Mouse (Mus musculus) T-helper 17 cell (primary cell): ENCODE data around the gene Syn3.

Experiments
- in situ Hi-C, 2 experiments: fragments of 300-600 bp; cut with MboI, MseI; formaldehyde crosslinking; loops; 1 replicate in 1 of 2; 2 replicates in 1 of 2; pipeline ENCODE4 v1.15.1; 2025; ENCODE audit warnings: high pct_unique_total_duplicates in 2 of 2

Gene Syn3

DNA sequence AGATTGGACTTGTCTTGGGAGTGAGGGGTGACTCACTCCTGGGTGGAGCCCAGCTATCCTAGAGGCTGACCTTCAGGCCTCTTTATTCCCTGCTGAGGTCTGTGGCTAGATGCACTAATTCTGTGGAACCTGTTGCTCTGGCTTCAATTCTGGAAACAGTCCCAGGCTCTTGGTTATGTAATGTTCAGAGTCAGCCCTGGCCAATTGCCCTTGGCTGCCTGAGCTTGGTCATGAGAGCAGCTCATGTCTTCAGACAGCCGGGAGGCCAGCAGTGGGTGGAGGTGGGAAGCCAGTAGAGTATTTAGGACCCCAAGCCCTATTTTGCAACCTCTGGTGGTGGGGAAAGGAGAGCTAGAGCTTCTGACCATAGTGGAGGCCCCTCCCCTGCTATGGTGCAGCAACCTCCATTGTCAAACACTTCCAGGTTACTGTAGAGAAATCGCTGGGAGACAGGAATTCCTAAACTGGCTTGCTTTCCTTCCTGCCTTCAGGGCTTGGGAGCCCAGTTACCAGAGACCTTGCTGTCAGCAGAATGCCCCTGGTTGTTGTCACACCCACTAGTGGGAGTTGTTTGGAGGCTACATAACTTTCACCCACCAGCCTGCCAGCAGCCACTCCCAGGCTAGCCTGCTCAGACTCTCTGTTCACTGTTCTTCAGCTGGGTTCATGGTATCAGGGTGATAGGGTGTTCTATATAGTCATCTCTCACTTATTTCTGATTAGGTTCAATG, 158.9 kb downstream of the Syn3 start:
- in situ Hi-C loops: no loop called here

DNA sequence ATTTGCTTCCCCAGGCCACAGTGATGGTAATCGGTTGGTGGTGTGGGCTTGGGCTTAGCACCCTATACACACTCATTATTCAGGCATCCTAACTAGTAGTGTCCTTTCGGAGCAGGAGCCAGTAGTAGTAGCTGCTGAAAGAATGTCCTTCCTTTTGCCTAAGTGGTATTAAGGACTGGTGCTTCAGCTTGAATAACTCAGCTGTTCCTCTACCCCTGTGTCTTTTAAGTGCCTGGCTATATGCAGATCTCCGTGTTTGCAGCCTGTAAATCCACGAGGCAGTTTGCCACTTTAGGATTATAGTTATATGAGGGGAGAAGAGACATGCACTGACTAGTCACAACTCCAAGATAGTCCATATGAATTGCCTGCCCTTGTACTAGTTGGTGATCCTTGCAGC, 159.6 kb downstream of the Syn3 start:
- in situ Hi-C loops: no loop called here

DNA sequence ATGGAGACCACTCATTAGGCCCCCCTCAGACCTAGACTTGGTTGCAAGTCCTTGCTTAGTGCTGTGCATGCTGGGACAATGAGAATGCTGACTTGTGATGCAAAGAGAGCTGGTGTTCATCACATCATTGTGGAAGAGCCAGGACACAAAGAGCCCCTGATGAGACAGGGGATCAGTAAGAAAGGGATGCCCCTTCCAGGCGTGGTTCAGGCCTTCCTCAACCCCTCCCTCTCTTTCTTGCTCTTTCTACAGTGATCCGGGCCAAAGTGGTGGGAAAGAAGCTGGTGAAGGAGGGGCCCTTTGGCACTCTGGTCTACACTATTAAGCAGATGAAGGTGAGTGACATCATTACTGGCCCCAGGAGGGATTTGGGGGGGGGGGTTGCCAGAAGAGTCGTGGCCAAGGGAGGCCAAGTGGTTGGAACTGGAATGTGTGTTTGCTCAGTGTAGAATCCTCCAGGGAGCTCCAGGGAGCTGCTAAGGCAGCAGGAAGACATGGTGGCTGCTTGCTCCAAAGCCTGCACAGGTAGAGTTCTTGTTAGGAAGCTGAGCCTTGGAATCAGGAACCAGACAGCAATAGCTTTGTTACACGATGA, 160.5 kb downstream of the Syn3 start:
- in situ Hi-C loops: no loop called here

DNA sequence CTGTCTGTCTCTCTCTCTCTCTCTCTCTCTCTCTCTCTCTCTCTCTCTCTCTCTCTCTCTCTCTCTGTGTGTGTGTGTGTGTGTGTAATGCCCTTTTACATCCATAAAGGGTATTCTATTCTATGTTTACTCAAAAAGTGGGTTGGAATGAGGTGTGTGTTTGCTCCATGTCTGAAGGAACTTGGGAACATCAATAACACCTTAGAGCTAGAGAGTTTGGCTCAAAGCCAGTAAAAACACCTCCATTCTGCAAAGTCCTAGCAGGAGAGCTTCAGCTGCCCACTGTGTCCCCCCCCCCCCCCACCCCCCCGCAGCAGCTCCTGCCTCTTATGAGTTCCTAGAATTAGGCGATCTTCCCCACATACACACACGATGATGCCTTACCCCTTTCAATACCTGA, 161.5 kb downstream of the Syn3 start:
- in situ Hi-C loops: no loop called here

DNA sequence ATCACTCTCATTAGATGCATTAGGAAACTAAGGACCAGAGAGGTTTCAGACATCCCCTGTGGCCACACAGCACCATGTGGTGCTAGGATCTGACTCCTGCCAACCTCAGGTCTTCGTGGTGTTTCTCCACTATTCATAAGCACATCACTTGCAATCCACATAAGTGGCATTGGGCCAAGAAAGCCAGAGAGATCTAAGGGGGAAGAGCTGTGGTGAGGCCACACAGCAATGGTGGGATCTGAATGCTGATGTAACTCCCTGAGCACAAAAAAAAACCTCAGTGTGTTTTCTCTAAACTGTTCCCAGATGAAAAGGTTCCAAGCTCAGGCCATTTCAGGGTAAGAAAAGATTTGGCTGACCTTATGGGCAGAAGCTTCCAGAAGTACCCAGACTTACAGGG, 162.2 kb downstream of the Syn3 start:
- in situ Hi-C loops: no loop called here

DNA sequence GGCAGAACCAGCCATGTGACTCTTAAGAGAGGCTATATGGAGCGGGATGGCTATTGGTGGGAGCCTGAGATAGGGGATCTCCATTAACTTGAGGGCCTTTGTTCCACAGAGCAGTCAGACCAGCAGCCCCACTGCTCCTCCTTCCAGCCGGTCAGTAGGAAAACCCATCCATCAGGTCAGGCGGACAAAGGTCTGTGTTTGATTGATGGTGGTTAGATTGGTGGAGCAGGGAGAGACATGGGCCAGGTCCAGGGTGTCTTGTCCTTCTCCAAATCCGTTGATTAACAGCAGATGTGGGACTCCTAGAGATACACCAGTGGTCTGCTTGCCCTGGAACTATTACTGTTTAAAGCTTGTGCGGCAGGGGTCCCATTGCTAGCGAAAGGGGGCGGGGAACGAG, 164.1 kb downstream of the Syn3 start:
- in situ Hi-C loops: no loop called here

DNA sequence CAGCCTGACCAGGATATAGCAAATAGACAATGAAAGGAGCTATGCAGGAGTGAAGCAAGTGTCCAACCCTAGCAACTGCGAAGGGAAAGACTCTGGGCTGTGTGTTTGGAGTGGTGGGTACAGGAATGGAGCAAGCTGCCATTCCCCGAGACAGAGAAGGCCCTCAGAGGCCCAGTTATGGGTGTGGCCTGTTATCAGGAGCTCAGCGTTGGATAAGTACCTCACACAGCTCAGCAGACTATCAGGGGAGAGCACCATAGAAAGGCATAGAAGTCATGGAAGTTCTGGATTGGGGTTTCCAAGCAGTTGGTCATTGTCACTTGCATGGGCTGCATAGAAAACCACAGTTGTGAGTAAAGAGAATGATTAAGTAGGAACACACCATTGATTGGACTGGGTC, 165.8 kb downstream of the Syn3 start:
- in situ Hi-C loops: no loop called here

DNA sequence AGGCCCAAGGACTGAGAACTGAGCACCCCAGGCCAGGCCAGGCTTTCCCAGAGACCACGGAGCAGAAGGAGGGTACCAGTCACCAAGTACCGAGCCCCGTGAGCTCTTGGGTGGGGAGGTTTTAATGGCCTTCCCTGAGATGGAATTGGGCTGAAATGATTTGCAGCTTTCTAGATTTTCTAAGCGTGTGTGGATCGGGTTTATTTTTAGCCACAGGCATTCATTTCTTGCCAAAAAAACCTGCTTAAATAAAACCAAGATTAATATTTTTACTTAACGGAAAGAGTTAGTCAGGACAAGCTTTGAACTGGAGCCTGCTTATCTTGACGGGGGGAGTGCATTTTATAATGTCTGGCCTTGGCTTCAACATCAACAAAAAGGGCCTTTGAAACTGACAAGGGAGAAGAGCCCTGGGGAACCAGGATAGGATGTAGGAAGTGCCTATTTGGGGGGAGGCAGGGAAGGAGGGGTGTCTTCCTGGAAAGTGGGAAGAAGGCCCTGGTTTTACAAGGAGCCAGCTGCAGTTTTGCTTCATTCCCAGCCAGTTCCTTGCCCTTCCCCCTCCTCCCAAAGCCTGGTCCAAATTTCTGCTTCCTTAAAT, 166.9 kb downstream of the Syn3 start:
- in situ Hi-C loops: no loop called here

DNA sequence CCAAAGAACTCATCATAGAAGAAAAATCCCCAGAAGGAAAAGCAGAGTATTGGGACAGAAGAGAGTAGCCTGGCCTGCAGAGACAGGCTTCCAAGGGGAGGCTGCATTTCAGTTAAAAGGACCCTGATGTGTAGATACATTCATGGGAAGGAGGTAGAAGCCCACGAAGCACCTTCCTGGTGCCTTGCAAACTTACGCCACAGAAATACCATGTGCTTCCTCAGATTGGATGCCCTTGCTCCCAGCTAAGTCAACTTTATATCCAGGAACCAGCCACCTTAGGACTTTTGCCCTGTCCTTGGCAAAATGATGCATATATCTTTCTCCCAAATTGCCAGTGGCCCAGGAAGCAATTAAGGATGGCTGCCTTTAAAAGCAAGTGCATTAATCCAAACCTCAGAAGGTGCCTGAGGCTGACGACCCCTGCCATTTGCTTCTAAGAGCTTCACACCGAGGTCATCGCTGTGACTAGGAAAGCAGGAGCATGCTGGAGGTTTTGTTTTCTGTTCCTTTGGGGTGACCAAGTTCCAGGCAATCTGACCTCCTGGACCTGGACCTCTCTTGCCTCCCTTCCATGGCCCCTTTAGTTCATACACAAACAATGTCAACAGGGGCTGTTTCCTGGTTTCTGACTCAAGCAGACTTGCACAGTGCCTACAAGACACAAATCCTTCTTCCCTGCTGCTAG, 167.6 kb downstream of the Syn3 start:
- in situ Hi-C loops: no loop called here

DNA sequence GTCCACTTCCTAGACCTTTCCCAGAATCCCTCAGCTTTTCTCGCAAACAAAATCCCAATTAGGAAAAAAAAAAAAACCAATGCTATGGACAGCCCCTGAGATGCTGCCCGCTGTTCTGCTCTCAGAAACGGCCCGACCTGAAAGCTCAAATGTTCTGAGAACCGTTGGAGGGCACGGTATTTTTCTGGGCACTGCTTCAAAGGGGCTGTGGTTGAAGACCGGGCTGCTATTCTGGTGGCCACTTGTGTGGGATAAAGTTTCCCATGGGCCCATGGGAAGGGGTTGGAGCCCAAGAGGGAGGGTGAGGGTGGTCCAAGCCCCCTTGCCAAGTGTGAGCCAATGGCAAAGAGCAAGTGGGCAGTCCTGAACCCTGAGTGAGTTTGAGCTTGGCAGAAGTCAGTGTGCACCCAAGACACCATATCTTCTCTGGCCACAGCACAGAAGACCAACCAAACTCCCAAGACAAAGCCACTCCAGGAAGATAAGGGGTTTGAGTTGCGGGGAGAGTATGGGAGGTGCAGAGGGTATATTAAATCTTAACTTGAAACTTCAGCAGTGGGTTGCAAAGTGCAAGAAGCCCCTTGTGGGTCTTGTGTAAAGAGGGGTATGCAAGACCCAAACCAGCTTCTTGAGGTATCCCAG, 169.3 kb downstream of the Syn3 start:
- in situ Hi-C loops: no loop called here

DNA sequence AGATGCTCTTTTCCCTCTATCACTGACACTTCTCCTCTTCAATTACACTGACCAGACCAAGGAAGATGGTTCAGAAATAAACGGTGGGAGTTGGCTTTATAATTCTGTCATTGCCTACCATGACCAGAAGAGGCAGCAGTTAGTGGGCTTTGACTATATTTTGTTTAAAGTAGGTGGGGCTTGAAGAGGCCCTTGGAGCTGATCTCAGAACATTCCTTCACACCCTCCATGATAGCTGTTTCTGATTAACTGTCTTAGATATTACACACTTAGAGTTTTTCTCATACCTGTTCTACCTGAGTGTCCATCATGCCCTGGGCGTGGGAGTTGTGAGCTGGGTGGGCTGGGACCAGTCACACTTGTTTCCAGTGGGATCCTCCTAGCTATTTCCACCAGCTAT, 170.0 kb downstream of the Syn3 start:
- in situ Hi-C loops: no loop called here

DNA sequence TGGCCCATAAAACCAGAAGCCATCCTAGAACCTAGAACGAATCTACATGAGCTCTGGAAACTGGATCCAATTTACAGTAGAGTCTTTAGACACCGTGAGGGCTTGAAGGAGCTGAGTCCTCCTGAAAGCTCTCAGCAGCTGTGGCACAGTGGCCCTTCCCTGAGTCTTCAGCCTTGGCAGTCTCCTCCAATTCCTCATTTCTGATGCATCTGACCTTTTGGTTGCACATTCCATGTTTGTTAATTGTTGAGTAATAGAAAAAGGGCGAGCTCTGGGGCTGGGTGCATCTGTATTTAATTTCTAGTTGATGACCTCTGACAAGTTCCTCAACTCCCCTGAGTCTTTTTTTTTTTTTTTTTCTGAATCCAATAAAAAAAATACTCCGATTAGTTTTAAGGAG, 170.6 kb downstream of the Syn3 start:
- in situ Hi-C loops: no loop called here

DNA sequence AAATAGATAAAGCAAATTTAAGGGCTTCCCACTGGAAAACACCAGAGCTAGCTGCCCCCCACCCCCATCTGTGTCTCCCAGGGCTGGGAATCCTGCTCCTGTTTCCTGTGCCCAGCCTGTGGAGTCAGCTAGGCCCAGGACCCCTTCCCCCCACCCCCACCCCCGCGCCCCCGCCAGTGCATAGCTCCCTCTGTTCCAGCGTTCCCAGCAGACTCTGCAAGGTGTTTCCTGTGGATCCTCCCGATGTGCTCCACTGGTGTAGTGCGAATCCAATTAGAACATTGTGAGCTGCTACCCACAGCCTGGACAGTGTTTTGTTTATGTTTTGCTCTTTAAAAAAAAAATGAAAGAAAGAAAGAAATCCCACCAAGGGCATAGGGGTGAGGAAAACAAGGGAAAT, 173.4 kb downstream of the Syn3 start:
- in situ Hi-C loops: no loop called here

DNA sequence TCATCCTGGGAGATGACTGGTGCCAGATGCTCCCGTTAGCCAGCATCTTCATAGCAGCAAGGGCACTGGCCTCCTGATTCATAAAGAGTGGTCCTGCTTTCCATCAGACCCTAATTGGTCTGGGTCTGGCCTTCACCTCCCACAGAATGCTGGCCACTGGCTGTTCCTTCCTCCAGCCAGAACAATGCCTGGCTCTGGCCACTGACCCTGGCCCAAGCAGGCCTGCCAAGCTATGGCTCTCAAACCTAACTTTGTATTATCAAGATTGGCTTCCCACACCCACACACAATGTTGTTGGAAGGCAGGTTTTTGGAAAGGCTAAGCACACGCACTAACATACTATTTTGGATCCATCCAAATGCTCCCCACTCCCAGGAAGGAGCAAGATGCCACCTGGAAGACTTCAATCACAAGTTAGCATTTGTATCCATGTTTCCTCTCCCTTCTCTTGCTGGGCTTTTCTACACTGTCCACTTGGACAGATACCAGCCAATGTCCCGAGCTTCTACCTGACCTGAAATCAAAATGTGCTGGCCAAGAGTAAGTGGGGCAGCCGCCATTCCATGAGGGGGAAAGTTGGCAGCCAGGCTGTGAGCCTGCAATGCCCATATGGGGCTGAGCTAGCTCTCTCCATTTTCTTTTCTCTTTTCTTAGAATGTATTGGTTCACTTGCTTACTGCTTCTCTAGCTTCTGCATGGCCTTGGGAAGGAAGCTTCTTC, 175.3 kb downstream of the Syn3 start:
- in situ Hi-C loops: no loop called here

DNA sequence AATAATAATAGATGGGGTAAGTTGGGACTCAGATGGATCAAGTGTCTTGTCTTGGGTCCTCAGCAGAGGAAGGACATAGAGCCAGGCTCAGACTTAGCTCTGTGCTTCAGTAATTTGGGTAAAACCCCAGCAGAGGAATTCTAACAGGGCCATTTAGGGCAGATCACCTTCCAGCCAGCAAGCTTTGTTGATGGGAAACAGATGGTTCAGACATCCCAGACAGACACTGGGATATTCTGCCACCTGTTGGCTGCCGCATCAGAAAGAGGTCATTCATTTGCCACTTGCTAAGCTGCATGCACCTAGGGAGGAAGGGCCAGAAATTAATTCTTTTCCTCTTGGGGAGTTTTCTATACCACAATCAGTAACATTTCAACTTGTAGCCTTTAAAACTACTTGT, 176.7 kb downstream of the Syn3 start:
- in situ Hi-C loops: no loop called here

DNA sequence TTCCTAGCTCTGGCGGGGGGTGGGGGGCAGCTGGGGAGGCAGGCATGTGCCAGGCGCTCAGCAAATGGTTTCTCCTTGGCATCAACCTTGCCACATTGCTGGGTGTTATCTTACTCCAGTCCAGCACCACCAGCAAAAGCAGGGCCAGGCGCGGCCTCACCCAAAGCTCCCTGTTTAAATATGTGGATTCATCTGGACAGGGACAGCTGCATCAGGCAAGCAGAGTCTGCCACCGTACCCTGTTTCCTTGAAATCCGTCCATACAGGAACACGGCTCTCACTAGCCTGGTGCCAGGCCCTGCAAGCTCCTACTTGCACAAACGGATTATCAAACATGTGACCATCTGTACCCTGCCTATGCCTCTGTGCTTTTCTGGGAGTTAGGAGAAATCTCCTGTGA, 177.5 kb downstream of the Syn3 start:
- in situ Hi-C loops: no loop called here

DNA sequence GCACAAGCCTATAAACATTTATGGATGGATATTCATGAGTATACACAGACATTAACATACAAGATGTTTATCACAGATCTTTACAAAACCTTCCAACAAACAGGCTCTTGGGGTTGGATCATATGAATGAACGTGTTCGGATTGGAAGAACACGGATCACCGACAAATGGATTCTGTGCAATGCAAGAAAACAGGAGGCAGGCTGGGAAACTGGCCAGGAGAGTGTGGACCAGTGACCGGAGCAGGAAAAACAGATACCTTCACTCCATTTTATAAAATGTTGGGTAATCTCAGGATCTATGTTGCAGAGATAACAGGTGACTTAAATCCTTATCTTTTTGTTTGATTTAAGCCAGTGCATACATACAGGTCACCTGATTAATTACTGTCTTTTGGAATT, 178.5 kb downstream of the Syn3 start:
- in situ Hi-C loops: no loop called here

DNA sequence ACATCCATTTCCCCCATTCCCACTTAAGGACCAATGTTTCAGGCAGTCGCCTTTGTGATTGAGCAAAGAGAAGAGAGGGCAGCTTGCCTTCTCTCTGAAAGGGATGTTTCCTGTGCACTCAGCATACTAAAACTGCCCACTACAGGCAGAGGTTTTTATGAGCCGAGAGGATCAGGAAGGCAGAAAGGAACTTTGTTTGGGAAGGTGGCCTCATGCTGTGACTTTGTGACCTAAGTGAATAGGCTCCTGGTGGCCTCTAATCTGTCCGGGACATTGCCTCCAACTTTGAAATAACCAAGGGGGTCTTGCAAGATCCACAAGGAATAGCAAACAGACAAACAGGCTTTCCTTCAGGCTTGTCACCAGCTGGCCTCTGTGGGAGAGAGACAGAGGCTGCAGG, 179.2 kb downstream of the Syn3 start:
- in situ Hi-C loops: no loop called here

DNA sequence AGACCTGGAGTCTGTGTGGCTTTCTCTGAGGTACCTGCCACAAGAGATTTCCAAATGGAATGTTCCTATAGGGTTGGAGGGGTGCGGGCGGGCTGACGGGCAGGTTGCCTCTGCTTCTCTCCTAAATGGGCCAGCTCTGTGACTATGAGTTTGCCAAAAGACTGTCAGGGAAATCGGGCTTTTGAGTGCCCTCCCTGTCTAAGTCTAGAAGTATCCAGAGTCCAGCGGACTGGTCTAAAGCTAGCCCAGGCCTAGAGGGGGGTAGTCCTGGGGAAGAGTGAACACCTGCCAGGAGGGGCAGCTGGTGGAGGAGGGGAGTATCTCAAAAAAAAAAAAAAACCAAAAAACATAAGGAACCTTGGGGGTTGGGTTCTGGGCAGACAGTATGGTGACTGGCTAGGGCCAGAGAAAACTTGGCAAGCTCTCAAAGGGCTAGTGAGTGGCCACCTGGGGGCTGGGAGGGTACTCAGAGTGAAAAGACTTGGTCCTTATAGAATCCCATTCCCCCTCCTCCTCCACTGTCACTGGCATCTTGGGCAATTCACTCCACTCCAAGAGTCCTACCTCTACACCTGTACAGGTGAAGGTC, 180.1 kb downstream of the Syn3 start:
- in situ Hi-C loops: no loop called here

DNA sequence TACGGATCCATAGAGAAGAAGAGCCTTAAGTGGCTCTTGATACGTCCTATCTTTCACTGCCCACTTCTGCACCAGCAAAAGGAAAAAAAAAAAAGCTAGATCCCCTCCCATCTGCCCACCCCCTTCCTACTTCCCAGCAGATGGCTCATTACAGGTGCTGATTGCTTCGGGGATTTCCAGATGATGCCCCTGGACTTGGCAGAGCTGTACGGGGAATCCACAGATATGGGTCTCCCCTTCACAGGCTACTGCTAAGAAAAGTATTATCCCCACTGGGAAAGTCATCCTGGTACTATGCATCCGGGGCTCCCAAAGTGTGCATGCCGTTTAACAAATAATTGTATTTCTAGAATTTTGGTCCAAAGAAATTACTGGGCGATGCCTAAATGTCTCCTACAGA, 181.1 kb downstream of the Syn3 start:
- in situ Hi-C loops: no loop called here

DNA sequence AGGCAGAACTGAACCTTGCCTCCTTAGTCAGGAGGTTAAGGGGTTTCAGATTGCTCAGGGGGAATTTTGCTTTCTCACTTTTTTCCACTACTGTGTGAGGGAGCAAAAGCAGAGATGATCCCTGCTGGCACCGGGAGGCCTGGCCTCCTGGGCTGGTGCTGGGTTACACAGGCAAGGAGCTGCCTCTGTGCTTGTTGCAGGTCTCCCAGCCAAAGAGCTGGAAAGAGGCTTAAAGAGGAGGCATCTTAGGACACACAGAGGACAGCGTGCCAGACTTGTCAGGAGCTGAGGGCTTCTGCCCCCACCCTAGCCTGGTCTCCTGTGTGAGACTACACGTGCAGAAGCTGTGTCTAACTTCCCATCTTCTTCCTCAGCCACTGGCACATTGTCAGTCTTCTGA, 183.2 kb downstream of the Syn3 start:
- in situ Hi-C loops: no loop called here
